Mouse (Mus musculus): ENCODE measurements around the gene Fitm2. TPM values are rescaled to one million over a fixed set of nuclear protein-coding genes. Genes with fewer than 3 reads are reported as not detected.

Fitm2 gene
- total RNA-seq (2021) = 10 to 100 TPM; 70.2 to 84.3 TPM
- long read RNA-seq, experiment 1, transcript Fitm2-201 (2 exons, 3,967 nt) = major isoform, 20 of 60 reads
- long read RNA-seq, experiment 1, partial matches to known transcripts = 0 of 60 reads
- long read RNA-seq, experiment 1, other reads (novel, unspliced or antisense) = 40 of 60 reads
- long read RNA-seq, experiment 2, transcript Fitm2-201 (2 exons, 3,967 nt) = major isoform, 38 of 114 reads
- long read RNA-seq, experiment 2, partial matches to known transcripts = 7 of 114 reads
- long read RNA-seq, experiment 2, other reads (novel, unspliced or antisense) = 69 of 114 reads

GRCm38 (mm10) chr2:163472466-163472851 lies at the start of gene Fitm2:
Gene Fitm2 (minus strand): TSS chr2:163472629.
- intact Hi-C loops (cut with DNase I) = loop anchor here (2.0 to 5.0 kb wide), 2 partner anchors 20 to 50 kb away; partner anchors contain the start of gene Oser1
- DNase-seq = peak; percentile 90 to 95

- intact Hi-C loops (cut with DNase I) = no loop called here
- DNase-seq = no peak
Observed at GRCm38 (mm10) chr2:163506300-163507004, 34.0 kb upstream of the Fitm2 start, which contains the start of gene Hnf4a. Gene Hnf4a (plus strand): TSS chr2:163506808.

GRCm38 (mm10) chr2:163503191-163503590 lies 30.8 kb upstream of the Fitm2 start:
- no peak for DNase-seq
- intact Hi-C loops (cut with DNase I) = no loop called here

- intact Hi-C loops (cut with DNase I) = no loop called here
- no peak for DNase-seq
Observed at GRCm38 (mm10) chr2:163502219-163502618, 29.8 kb upstream of the Fitm2 start.

GRCm38 (mm10) chr2:163494456-163494855 lies 22.0 kb upstream of the Fitm2 start:
- intact Hi-C loops (cut with DNase I) = no loop called here
- no peak for DNase-seq

- DNase-seq = no peak
- intact Hi-C loops (cut with DNase I) = no loop called here
Observed at GRCm38 (mm10) chr2:163493976-163494375, 21.5 kb upstream of the Fitm2 start.

GRCm38 (mm10) chr2:163493031-163493430 lies 20.6 kb upstream of the Fitm2 start:
- DNase-seq = no peak
- intact Hi-C loops (cut with DNase I) = no loop called here

- DNase-seq = no peak
- intact Hi-C loops (cut with DNase I) = no loop called here
Observed at GRCm38 (mm10) chr2:163492018-163492417, 19.6 kb upstream of the Fitm2 start, which contains the start of gene R3hdml. Gene R3hdml (plus strand): TSS chr2:163492318.

GRCm38 (mm10) chr2:163491351-163491750 lies 18.9 kb upstream of the Fitm2 start:
- no peak for DNase-seq

GRCm38 (mm10) chr2:163490656-163491055 lies 18.2 kb upstream of the Fitm2 start:
- no peak for DNase-seq
- intact Hi-C loops (cut with DNase I) = no loop called here

More at GRCm38 (mm10) chr2:163491351-163491750, 18.9 kb upstream of the Fitm2 start:
- intact Hi-C loops (cut with DNase I) = no loop called here

GRCm38 (mm10) chr2:163489725-163490291 lies 17.4 kb upstream of the Fitm2 start:
- intact Hi-C loops (cut with DNase I) = no loop called here
- DNase-seq = no peak

GRCm38 (mm10) chr2:163487360-163487759 lies 14.9 kb upstream of the Fitm2 start:
- DNase-seq = no peak

GRCm38 (mm10) chr2:163481539-163482029 lies 9.2 kb upstream of the Fitm2 start:
- intact Hi-C loops (cut with DNase I) = no loop called here
- DNase-seq = no peak

More at GRCm38 (mm10) chr2:163487360-163487759, 14.9 kb upstream of the Fitm2 start:
- intact Hi-C loops (cut with DNase I) = no loop called here

- intact Hi-C loops (cut with DNase I) = no loop called here
- no peak for DNase-seq
Observed at GRCm38 (mm10) chr2:163480191-163480825, 7.9 kb upstream of the Fitm2 start.

- intact Hi-C loops (cut with DNase I) = loop anchor here (2.0 to 5.0 kb wide), 2 partner anchors 19 to 50 kb away; partner anchors contain the start of gene Oser1
- peak in 1 of 2 experiments; percentile 20 for DNase-seq
Observed at GRCm38 (mm10) chr2:163471710-163472465, 541 bp downstream of the Fitm2 start.

GRCm38 (mm10) chr2:163471136-163471535 lies 1.3 kb downstream of the Fitm2 start:
- intact Hi-C loops (cut with DNase I) = loop anchor here (5.0 kb wide), 1 partner anchor 49 kb away; the partner anchor contains the start of gene Oser1

GRCm38 (mm10) chr2:163469711-163470110 lies 2.7 kb downstream of the Fitm2 start:
- no peak for DNase-seq
- intact Hi-C loops (cut with DNase I) = loop anchor here (5.0 kb wide), 1 partner anchor 47 kb away; the partner anchor contains the start of gene Oser1

More at GRCm38 (mm10) chr2:163471136-163471535, 1.3 kb downstream of the Fitm2 start:
- no peak for DNase-seq

- no peak for DNase-seq
- intact Hi-C loops (cut with DNase I) = no loop called here
Observed at GRCm38 (mm10) chr2:163468866-163469265, 3.6 kb downstream of the Fitm2 start.

- DNase-seq = no peak
- intact Hi-C loops (cut with DNase I) = no loop called here
Observed at GRCm38 (mm10) chr2:163467585-163467984, 4.8 kb downstream of the Fitm2 start.

- DNase-seq = no peak
- intact Hi-C loops (cut with DNase I) = no loop called here
Observed at GRCm38 (mm10) chr2:163466771-163467170, 5.7 kb downstream of the Fitm2 start.
